Mouse (Mus musculus) R1 (cell line): Measurements from ENCODE around the gene Recql.
"Not testable (repeated sequence)": the region's sequence is repeated elsewhere in the genome, so short reads cannot be mapped to it uniquely, and the experiment has no call there.

Experiments
- DNase-seq: peaks from one replicate; pipeline ENCODE4 v3.0.0-alpha.2; 2018; ENCODE audit warnings: low read depth, low spot score

Gene Recql

GRCm38 (mm10) chr6:142365742-142366472 lies 21.0 kb downstream of the Recql start:
- DNase-seq, result no peak

- DNase-seq, result peak; percentile 27
Observed at GRCm38 (mm10) chr6:142363019-142363576, 23.8 kb downstream of the Recql start.

- DNase-seq, result no peak
Observed at GRCm38 (mm10) chr6:142362036-142362435, 24.9 kb downstream of the Recql start.

DNA sequence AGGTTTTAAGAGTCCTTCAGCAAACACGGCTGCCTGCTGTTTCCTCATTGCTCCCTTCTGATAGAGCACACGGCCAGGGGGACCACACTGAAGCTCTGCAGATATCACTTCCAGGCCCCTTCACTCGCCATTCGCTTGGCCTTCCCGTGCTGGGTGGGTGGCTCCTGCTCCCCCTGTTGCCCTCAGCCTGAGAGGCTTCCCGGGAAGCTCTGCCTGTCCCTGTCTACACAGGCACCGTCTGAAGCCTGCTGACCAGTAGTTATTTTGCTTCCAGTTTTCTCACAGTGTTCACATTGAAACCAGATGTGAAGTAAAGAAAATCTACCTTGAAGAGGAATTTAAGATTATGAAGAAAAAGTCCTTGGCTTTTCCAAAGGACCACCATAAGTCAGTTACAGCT lies 29.8 kb downstream of the Recql start:
- DNase-seq, result no peak

GRCm38 (mm10) chr6:142352099-142352498 lies 34.8 kb downstream of the Recql start:
- DNase-seq, result not testable (repeated sequence)

- DNase-seq, result no peak
Observed at GRCm38 (mm10) chr6:142347431-142348385, 39.2 kb downstream of the Recql start.

- DNase-seq, result no peak
Observed at GRCm38 (mm10) chr6:142346181-142347110, 40.4 kb downstream of the Recql start.

- DNase-seq, result peak; percentile 97
Observed at GRCm38 (mm10) chr6:142345440-142346038, 41.3 kb downstream of the Recql start, which contains the start of gene Pyroxd1. TSS of gene Pyroxd1 (plus strand) at chr6:142345654.

DNA sequence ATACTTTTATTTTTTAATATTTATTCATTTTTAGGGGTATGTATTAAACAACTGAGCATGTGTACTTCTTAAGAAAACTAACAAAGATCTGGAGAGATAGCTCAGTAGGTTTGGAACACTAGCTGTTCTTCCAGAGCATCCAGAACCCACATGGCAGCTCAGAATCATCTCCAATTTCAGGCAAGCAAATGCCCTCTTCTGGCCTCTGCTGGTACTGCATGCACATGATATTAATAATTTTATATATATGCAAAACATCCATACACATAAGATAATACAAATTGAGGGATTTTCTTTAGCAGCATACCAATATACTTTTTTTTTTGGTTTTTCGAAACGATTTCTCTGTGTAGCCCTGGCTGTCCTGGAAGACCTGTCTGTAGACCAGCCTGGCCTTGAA lies 43.3 kb downstream of the Recql start:
- peak; percentile 50 for DNase-seq

DNA sequence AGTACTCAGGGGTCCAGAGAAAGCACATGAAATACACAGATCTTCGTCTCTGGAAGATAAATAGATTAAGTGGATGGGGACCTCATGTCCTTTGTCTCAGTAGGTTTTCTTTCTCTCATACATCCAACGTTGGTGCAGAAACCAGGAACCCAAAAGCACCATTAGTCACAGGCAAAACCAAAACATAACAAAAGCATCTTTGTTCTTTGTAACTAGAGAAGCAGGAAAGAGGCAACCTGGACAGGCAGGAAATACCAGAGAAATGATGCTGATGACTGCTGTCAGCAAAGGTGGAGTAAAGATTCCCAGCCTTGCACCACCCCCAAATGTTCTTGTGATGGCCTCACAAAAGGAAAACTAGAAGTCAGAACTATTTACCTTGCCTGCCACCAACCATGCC lies 47.3 kb downstream of the Recql start:
- DNase-seq, result no peak

DNA sequence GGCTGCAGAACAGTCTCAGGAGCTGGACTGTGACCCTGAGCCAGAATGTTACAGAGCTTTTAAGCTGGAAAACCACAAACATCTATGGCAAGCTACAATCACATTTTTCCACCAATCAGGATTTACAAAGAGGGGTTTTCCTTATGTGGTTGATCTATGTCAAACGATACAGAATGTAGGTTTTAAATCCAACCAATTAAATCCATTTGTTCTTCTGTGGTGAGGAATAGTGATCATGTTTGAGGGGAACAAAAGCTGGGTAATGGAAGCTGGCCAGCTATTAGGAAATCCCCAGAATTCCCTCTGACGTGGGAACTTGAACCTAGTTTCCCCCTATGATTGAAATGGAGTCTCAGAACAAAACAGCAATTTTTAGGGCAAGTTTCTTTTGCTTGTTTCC lies 47.9 kb downstream of the Recql start:
- DNase-seq, result no peak

DNA sequence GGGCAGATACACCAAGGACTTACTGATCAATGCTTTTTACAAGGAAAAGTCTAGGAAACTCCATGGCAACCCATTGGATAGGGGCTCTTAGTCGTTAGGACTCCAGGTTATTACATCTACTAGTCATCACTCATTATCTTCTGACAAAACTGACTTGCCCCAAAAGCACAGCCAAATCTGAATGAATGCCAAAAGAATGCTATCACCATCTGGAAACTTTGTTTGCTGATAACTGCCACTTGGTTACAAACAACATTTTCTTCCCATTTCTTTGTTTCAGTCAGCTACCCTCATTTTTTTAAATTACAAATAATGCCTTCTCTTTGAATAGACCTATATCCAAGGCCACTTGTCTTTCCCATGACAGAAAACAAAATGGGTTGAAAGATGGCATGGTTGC lies 57.7 kb downstream of the Recql start:
- no peak for DNase-seq

DNA sequence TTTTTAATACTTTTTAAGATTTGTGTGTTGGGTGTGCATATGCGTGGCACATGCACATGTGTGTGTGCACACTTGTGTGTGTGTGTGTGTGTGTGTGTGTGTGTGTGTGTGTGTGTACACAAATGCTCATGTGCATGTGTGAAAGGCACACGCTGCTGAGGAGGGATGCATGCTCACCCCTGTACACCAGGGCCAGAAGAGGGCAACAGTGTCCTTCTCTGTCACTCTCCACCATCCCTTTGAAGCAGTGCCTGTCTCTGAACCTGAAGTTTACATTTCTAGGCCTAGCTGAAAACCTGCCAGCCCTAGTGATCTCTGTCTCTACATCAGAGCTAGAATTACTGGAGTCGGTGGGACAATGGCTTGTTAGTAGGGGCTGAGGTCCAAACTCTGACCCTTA lies 60.3 kb downstream of the Recql start:
- DNase-seq, result no peak

DNA sequence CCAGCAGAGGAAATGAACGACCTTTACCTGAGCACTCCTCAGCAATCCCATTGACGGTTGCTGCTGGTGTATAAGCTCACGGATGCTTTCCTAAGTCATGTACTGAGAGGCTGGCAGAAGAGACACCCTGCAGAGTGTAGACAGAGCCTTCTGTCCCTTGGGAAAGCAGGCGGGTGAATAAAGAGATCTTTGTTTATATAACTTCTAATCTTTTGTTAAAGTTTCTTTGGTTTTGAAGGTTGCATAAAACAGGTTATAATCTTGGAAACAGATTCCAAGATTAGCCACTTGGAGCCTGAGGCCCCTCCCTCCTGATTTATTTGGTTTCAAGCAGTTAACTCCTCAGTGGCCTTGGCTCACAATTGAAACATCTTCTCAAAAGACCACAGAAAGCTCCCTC lies 64.0 kb downstream of the Recql start, which contains the start of gene Slco1a5:
Gene Slco1a5 (minus strand): TSS at position 101 of the 400 bp plus-strand sequence.
- no peak for DNase-seq

- no peak for DNase-seq
Observed at GRCm38 (mm10) chr6:142317106-142317505, 69.8 kb downstream of the Recql start.

DNA sequence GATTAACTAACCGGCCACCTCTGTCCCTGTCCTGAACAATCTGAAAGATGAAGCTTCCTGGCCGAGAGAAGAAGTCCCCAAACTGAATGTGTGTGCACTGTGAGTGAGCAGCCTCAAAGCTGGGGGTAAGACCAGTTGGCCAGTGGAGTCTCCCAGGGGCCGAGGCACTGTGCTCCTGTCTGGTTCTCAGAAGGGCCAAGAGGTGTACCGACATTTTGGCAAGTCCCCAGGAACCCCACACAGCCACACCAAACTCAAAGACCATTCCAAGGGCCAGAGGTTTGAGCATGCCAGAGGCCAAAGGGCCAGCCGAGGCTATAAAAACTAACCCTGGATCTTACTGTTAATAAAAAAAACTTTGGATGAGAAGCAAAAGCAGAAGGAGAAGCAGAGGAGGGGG lies 72.6 kb downstream of the Recql start:
- DNase-seq, result no peak

GRCm38 (mm10) chr6:142305076-142305475 lies 81.8 kb downstream of the Recql start:
- no peak for DNase-seq
